ENCODE assay signal across 8 mouse cellular contexts in genomic region chr9:102713797-102714196, GRCm38 (mm10). TPM values are rescaled to one million over a fixed set of nuclear protein-coding genes. Genes with fewer than 3 reads are reported as not detected.
DNase-seq lines count a peak whose midpoint lies in the region.

No protein-coding gene starts in this region.

- DNase-seq in gastrocnemius, postnatal 10 days: peak; percentile 51
- no peak for DNase-seq in gastrocnemius, postnatal 14 days
- peak; percentile 41 for DNase-seq in right cerebral cortex, adult 18-20 months
- no peak for DNase-seq in right cerebral cortex, postnatal 36 days (ENCODE audit: low spot score in 2 of 2)
- peak; percentile 76 to 77 for DNase-seq in adrenal gland, postnatal 36 days
- DNase-seq in kidney, postnatal 4 days: peak; percentile 68 to 75
- DNase-seq in testis, postnatal 10 days (ENCODE audit: low spot score): peak; percentile 64
- DNase-seq in MN1 (ENCODE audit: low spot score): no peak

- intact Hi-C loops in gastrocnemius, postnatal 14 days (cut with DNase I; ENCODE audit: low total_unique reads): loop anchor here (5.0 to 10.0 kb wide), 2 partner anchors 69 to 151 kb away; no protein-coding TSS in a partner anchor

RNA-seq across cellular contexts. Expression of gene Amotl2, which starts 2.7 kb away (rescaled TPM):
- total RNA-seq in gastrocnemius, postnatal 10 days (2021): 10 to 100 TPM; 32.9 to 43.7 TPM
- 10 to 100 TPM; 19.4 to 25.0 TPM for total RNA-seq in gastrocnemius, postnatal 14 days (2021)
- 100 to 1,000 TPM; 219 to 385 TPM for total RNA-seq in adrenal gland, postnatal 36 days (2021)

Comparison
In these comparisons a context has a peak if more than half of its experiments do, and no peak if none do; other contexts are left out.
1. DNase-seq: peak in gastrocnemius, postnatal 10 days (single experiment), right cerebral cortex, adult 18-20 months (single experiment), adrenal gland, postnatal 36 days (2 of 2), kidney, postnatal 4 days (2 of 2) and testis, postnatal 10 days (single experiment); none in gastrocnemius, postnatal 14 days (single experiment), right cerebral cortex, postnatal 36 days (0 of 2) and MN1 (single experiment).
2. RNA of gene Amotl2, which starts 2.7 kb away (total RNA-seq): 219 to 385 TPM in adrenal gland, postnatal 36 days; 32.9 to 43.7 TPM in gastrocnemius, postnatal 10 days and 19.4 to 25.0 TPM in gastrocnemius, postnatal 14 days; every median in the first group is over 4 times any median in the second.